Mouse (Mus musculus) lung, postnatal 10 days (tissue): ENCODE results near the gene Hacl1.
A peak's percentile ranks its signal among the peaks of the same experiment; 100 is the strongest.

ENCODE experiments used
- DNase-seq: peaks from one replicate; pipeline ENCODE4 v3.0.0; 2021

The Hacl1 gene

GRCm38 (mm10) chr14:31571419-31571818 lies 69.7 kb downstream of the Hacl1 start:
- no peak for DNase-seq

GRCm38 (mm10) chr14:31570131-31570951 lies 70.7 kb downstream of the Hacl1 start:
- no peak for DNase-seq

- peak; percentile 81 for DNase-seq
These were observed 71.9 kb downstream of the Hacl1 start for GRCm38 (mm10) chr14:31569151-31569631.

GRCm38 (mm10) chr14:31565478-31566212 lies 75.4 kb downstream of the Hacl1 start:
- no peak for DNase-seq

GRCm38 (mm10) chr14:31564452-31565179 lies 76.5 kb downstream of the Hacl1 start:
- peak; percentile 88 for DNase-seq

- peak; percentile 77 for DNase-seq
These were observed 80.2 kb downstream of the Hacl1 start for GRCm38 (mm10) chr14:31560886-31561285.

GRCm38 (mm10) chr14:31559216-31559615 lies 81.9 kb downstream of the Hacl1 start:
- DNase-seq: peak; percentile 81

- DNase-seq: peak; percentile 29
These were observed 83.3 kb downstream of the Hacl1 start for GRCm38 (mm10) chr14:31557784-31558183.

GRCm38 (mm10) chr14:31557273-31557672 lies 83.8 kb downstream of the Hacl1 start:
- no peak for DNase-seq

- no peak for DNase-seq
These were observed 84.4 kb downstream of the Hacl1 start for GRCm38 (mm10) chr14:31556526-31557260.

GRCm38 (mm10) chr14:31555963-31556434 lies 85.1 kb downstream of the Hacl1 start:
- peak; percentile 60 for DNase-seq

- DNase-seq: no peak
These were observed 86.1 kb downstream of the Hacl1 start for GRCm38 (mm10) chr14:31555021-31555420.
